Mouse (Mus musculus): ENCODE measurements around the gene Alkbh6. TPM values are rescaled to one million over a fixed set of nuclear protein-coding genes. Genes with fewer than 3 reads are reported as not detected.

The Alkbh6 gene
- 99.0 and 122 TPM in 2 replicates for polyA plus RNA-seq (2012; rRNA removed)

DNA sequence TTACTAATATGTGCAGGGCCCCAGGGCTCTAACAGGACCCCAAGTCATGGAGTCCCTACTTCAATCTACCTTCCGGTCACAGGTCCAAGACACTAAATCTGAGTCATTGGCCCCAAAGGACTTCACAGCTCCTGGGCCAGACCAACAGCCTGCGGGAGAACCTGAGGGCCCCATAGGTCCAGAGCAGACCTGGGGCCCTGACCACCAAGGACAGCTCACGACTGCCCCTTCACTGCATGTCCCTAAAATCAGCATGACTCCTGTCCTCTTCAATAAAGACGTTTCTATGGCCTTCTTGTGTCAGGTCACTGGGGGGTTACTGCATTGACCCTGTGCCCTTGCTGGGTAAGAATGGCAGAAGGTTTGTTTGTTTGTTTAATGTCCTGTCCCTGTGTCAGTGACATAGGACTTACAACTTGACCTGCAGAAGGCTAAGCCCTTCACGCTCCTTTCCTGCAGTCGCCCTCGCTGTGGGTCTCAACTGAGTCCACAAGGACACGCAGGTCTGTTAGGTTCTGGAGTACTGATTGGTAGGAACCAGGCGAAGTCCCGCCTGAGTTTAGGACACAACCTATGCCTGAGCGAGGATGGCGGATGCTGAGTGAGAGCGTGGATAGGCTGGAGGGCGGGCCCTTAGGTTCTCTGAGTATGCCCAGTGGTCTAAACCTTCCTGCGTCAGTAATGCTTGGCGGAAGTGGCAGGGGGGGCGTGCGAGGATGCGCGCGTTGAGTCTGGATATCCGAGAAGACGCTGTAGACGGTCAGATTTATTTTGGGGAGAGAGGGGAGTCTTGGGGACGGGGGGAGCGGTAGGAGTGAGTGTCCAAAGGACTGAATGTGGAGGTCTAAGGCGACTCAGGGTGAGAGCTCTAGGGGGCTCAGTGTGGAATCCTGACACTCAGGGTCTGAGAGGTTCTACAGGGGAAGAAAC lies at the start of gene Alkbh6:
TSS of gene Alkbh6 (plus strand) at position 642 of the 930 bp plus-strand sequence.
- no peaks in the 10 kb centered on the region for H3K27me3 ChIP-seq (replicated peaks; ENCODE audit: control insufficient read depth, insufficient read depth, low read length)
- H3K4me1 ChIP-seq (ENCODE audit: control insufficient read depth, insufficient read depth, low read length), result no peaks in the 10 kb centered on the region; the same call in 1 of the 2 replicates
- H3K4me3 ChIP-seq (ENCODE audit: insufficient read depth, low read depth, low read length), result peak within 1 kb of the TSS; percentile 59
- 4% methylated on average over 27 of the region's 27 CpGs for WGBS
- peak; percentile 98 for DNase-seq
- no peaks in the 10 kb centered on the region for H3K36me3 ChIP-seq (ENCODE audit: control insufficient read depth, insufficient read depth, low read length)
- TF ChIP-seq CTCF (conservative IDR thresholded peaks at IDR 0.05; ENCODE audit: insufficient read depth, insufficient read length, low read depth, low read length) (no peak), POLR2A (IDR thresholded peaks at IDR 0.05; ENCODE audit: low read depth, low read length) (peak; percentile 97)
- peak within 1 kb of the TSS; percentile 91 for H3K27ac ChIP-seq (ENCODE audit: insufficient read depth, low read depth, low read length)

DNA sequence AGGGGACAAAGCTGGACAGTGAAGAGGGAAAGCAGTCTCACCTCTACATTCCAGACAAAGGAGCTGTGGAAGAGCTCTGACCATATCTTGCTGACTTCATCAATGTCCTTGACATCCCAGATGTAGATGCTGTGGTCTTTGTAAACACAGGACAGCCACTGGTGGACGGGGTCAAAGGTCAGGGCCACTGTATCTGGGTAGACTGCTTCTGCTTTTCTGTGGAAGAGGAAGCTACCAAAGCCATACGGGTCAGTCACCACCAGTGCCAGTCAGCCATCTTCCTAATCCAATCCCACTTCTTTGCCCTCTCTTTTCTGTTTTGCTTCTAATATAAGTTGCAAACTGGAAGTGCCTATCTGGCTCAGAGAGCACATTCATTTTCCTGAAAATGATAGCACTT lies 43.5 kb upstream of the Alkbh6 start:
- Histone ChIP-seq H3K27me3 (replicated peaks; ENCODE audit: control insufficient read depth, insufficient read depth, low read length) (no peaks in the 10 kb centered on the region), H3K36me3 (ENCODE audit: control insufficient read depth, insufficient read depth, low read length) (no peaks in the 10 kb centered on the region), H3K4me3 (ENCODE audit: insufficient read depth, low read depth, low read length) (no peak overlapping the region), H3K4me1 (ENCODE audit: control insufficient read depth, insufficient read depth, low read length) (no peaks in the 10 kb centered on the region), H3K27ac (ENCODE audit: insufficient read depth, low read depth, low read length) (no peak overlapping the region)
- no peak for TF ChIP-seq POLR2A (IDR thresholded peaks at IDR 0.05; ENCODE audit: low read depth, low read length)
- TF ChIP-seq CTCF (conservative IDR thresholded peaks at IDR 0.05; ENCODE audit: insufficient read depth, insufficient read length, low read depth, low read length), result no peak
- WGBS, result 65% methylated on average over 2 of the region's 2 CpGs
- no peak for DNase-seq

DNA sequence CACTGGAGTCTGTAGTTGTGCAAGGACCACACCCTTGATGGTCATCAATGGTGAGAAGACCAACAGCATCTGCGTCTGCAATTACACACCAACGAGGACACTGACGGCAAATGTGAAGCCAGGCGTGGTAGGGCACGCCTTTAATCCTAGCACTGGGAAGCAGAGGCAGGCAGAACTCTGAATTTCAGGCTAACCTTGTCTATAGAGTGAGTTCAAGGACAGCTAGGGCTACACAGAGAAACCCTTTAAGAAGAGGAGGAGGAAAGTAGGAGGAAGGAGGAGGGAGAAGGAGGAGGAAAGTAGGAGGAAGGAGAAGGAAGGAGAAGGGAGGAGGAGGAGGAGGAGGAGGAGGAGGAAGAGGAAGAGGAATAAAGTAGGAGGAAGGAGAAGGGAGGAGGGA lies 43.0 kb upstream of the Alkbh6 start:
- Histone ChIP-seq H3K27ac (ENCODE audit: insufficient read depth, low read depth, low read length) (no peak overlapping the region), H3K4me1 (ENCODE audit: control insufficient read depth, insufficient read depth, low read length) (no peaks in the 10 kb centered on the region), H3K36me3 (ENCODE audit: control insufficient read depth, insufficient read depth, low read length) (no peaks in the 10 kb centered on the region), H3K27me3 (replicated peaks; ENCODE audit: control insufficient read depth, insufficient read depth, low read length) (no peaks in the 10 kb centered on the region), H3K4me3 (ENCODE audit: insufficient read depth, low read depth, low read length) (no peak overlapping the region)
- TF ChIP-seq CTCF (conservative IDR thresholded peaks at IDR 0.05; ENCODE audit: insufficient read depth, insufficient read length, low read depth, low read length) (no peak), POLR2A (IDR thresholded peaks at IDR 0.05; ENCODE audit: low read depth, low read length) (no peak)
- DNase-seq, result no peak
- WGBS, result 92% methylated on average over 5 of the region's 5 CpGs

DNA sequence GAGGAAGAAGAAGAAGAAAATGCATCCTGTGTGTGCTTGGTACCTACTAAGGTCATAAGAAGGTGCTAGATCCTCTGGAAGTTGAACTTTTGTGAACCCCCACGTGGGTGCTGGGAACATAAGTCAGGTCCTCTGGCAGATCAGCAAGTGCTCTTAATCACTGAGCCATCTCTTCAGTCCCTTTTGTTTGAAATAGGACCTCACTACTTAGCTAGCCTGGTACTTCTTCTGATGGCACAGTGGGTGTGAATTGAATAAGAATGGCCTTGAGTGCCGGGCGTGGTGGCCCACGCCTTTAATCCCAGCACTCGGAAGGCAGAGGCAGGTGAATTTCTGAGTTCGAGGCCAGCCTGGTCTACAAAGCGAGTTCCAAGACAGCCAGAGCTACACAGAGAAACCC lies 42.6 kb upstream of the Alkbh6 start:
- whole genome bisulfite sequencing, result 90% methylated on average over 7 of the region's 7 CpGs

DNA sequence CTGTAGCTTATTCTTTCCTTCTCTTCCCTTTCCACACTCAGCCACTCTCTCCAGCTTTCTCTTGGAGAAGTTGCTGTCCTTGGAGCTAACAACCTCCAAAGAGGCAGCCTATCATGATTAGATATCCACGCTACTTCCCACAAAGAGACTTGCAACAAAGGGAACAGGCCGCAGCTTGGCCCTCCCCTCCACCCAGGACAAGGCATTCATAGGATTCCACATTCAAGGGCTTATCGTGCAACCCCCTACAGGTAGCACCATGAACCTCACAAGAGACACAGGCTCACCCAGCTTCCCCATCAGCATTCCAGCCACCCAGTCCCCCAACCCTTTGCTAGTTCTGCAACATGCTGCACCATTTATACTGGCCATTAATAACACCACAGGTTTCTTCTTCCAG lies 41.7 kb upstream of the Alkbh6 start:
- Histone ChIP-seq H3K4me1 (ENCODE audit: control insufficient read depth, insufficient read depth, low read length) (no peaks in the 10 kb centered on the region), H3K4me3 (ENCODE audit: insufficient read depth, low read depth, low read length) (no peak overlapping the region)
- TF ChIP-seq CTCF (conservative IDR thresholded peaks at IDR 0.05; ENCODE audit: insufficient read depth, insufficient read length, low read depth, low read length) (no peak), POLR2A (IDR thresholded peaks at IDR 0.05; ENCODE audit: low read depth, low read length) (no peak)

More for the DNA sequence above, 42.6 kb upstream of the Alkbh6 start:
- no peak overlapping the region for H3K27ac ChIP-seq (ENCODE audit: insufficient read depth, low read depth, low read length)
- H3K4me1 ChIP-seq (ENCODE audit: control insufficient read depth, insufficient read depth, low read length), result no peaks in the 10 kb centered on the region
- no peak overlapping the region for H3K4me3 ChIP-seq (ENCODE audit: insufficient read depth, low read depth, low read length)
- no peaks in the 10 kb centered on the region for H3K36me3 ChIP-seq (ENCODE audit: control insufficient read depth, insufficient read depth, low read length)
- no peaks in the 10 kb centered on the region for H3K27me3 ChIP-seq (replicated peaks; ENCODE audit: control insufficient read depth, insufficient read depth, low read length)
- DNase-seq, result no peak
- TF ChIP-seq CTCF (conservative IDR thresholded peaks at IDR 0.05; ENCODE audit: insufficient read depth, insufficient read length, low read depth, low read length), result no peak
- TF ChIP-seq POLR2A (IDR thresholded peaks at IDR 0.05; ENCODE audit: low read depth, low read length), result no peak

DNA sequence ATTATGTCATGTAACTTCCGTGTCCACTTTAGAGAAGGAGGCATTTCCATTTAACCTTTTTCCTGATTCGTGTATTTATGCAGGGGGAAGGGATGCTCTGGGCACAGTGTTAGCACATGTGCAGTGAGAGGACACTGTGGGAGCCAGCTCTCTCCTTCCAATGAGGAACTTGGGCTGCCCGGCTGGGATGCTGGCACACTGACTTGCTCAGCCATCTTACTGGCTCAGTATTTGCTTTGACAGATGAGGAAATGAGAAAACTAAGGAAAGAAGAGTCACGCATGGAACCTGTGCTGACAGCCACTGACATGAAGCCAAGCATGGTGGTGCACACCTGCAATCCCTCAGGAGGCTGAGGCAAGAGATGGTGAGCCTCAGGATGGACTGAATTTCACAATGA lies 38.9 kb upstream of the Alkbh6 start:
- Histone ChIP-seq H3K4me3 (ENCODE audit: insufficient read depth, low read depth, low read length) (no peak overlapping the region), H3K4me1 (ENCODE audit: control insufficient read depth, insufficient read depth, low read length) (no peaks in the 10 kb centered on the region), H3K27me3 (replicated peaks; ENCODE audit: control insufficient read depth, insufficient read depth, low read length) (no peaks in the 10 kb centered on the region), H3K36me3 (ENCODE audit: control insufficient read depth, insufficient read depth, low read length) (no peaks in the 10 kb centered on the region), H3K27ac (ENCODE audit: insufficient read depth, low read depth, low read length) (no peak overlapping the region)
- DNase-seq, result no peak
- WGBS, result 90% methylated on average over 4 of the region's 4 CpGs
- no peak for TF ChIP-seq CTCF (conservative IDR thresholded peaks at IDR 0.05; ENCODE audit: insufficient read depth, insufficient read length, low read depth, low read length)

More for the DNA sequence above, 41.7 kb upstream of the Alkbh6 start:
- no peaks in the 10 kb centered on the region for H3K27me3 ChIP-seq (replicated peaks; ENCODE audit: control insufficient read depth, insufficient read depth, low read length)
- WGBS, result 95% methylated on average over 3 of the region's 3 CpGs
- DNase-seq, result no peak
- H3K27ac ChIP-seq (ENCODE audit: insufficient read depth, low read depth, low read length), result no peak overlapping the region
- H3K36me3 ChIP-seq (ENCODE audit: control insufficient read depth, insufficient read depth, low read length), result no peaks in the 10 kb centered on the region

DNA sequence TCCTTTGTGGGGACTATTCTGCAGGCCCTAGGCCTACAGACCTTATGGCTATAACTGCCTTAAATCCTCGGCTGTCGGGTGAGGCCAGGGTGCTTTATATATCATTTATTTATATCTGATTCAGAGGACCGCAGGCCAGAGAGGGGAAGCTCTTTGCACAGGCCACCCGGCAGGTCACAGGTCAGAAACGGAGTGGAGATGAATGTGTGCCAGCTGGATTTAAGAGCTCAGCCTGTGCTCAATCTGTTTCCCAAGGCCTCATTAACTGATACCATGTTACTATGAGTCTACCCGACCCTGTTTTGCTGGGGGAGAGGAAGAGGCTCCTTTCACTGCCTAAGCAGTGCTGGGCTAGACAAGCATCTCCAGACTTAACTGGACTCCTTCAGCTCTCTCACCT lies 34.1 kb upstream of the Alkbh6 start:
- H3K27ac ChIP-seq (ENCODE audit: insufficient read depth, low read depth, low read length), result no peak overlapping the region
- no peaks in the 10 kb centered on the region for H3K4me1 ChIP-seq (ENCODE audit: control insufficient read depth, insufficient read depth, low read length)
- H3K36me3 ChIP-seq (ENCODE audit: control insufficient read depth, insufficient read depth, low read length), result no peaks in the 10 kb centered on the region
- H3K27me3 ChIP-seq (replicated peaks; ENCODE audit: control insufficient read depth, insufficient read depth, low read length), result no peaks in the 10 kb centered on the region
- H3K4me3 ChIP-seq (ENCODE audit: insufficient read depth, low read depth, low read length), result no peak overlapping the region
- DNase-seq, result no peak
- 74% methylated on average over 6 of the region's 6 CpGs for WGBS
- no peak for TF ChIP-seq CTCF (conservative IDR thresholded peaks at IDR 0.05; ENCODE audit: insufficient read depth, insufficient read length, low read depth, low read length)
- no peak for TF ChIP-seq POLR2A (IDR thresholded peaks at IDR 0.05; ENCODE audit: low read depth, low read length)

Measured in kidney, adult 2 months (tissue).